Mouse (Mus musculus): ENCODE results near the gene Ccdc65.
A peak's percentile ranks its signal among the peaks of the same experiment; 100 is the strongest.
"Not testable (repeated sequence)": the region's sequence is repeated elsewhere in the genome, so short reads cannot be mapped to it uniquely, and the experiment has no call there.

Gene Ccdc65

GRCm38 (mm10) chr15:98736521-98736920 is 28.5 kb downstream of the Ccdc65 start:
- no peak for DNase-seq (ENCODE audit: extremely low spot score, low spot score)

DNA sequence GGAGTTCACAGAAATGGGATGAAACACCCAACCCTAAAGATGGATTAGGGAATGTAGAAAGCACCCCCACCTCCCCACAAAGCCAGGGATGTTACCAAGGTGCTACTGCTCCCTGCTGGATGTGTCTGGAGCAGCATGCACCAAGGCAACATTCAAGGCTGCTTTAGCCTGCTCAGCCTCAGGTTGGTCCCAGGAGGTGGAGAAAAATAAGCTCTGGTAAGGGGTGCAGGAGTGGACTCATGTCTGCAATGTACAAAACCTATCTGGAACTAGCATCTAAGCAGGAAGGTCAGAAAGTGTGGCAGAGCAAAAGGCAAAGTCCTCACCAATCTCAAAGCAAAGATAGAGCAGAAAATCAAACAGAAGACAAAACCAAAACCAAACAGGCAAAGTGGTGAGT is 29.9 kb downstream of the Ccdc65 start:
- no peak for DNase-seq (ENCODE audit: extremely low spot score, low spot score)

GRCm38 (mm10) chr15:98738796-98739195 is 30.8 kb downstream of the Ccdc65 start:
- DNase-seq (ENCODE audit: extremely low spot score, low spot score): no peak

- DNase-seq (ENCODE audit: extremely low spot score, low spot score): no peak
Observed at GRCm38 (mm10) chr15:98740219-98740618, 32.2 kb downstream of the Ccdc65 start.

GRCm38 (mm10) chr15:98742766-98743428 is 34.9 kb downstream of the Ccdc65 start:
- no peak for DNase-seq (ENCODE audit: extremely low spot score, low spot score)

GRCm38 (mm10) chr15:98743863-98744262 is 35.9 kb downstream of the Ccdc65 start:
- DNase-seq (ENCODE audit: extremely low spot score, low spot score): not testable (repeated sequence)

DNA sequence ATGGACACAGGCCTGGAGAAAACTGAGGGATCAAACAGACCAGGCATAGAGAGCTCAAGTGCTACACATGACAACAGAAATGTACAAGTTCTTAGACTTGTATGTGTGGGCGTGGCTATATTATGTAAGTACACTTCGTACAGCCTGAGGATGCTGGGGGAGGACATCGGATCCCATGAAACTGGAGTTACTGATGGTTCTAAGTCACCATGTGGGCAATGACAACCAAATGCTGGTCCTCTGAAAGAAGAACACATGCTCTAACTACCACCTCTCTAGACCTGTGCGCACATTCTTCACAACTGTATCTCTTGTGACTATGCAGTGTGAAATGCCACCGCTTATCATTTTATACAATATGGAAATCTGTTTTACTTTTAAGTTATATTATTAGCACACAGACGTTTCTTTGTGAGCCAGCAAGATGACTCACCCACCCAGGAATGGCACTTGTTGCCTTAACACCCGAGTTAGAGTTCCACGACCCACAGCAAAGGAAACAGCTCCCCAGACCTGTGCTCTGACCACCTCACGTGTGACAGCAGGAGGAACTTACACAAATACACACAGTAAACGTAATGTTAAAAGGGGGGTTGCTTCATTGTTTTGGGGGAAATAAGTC is 38.4 kb downstream of the Ccdc65 start:
- no peak for DNase-seq (ENCODE audit: extremely low spot score, low spot score)

GRCm38 (mm10) chr15:98747296-98747695 is 39.3 kb downstream of the Ccdc65 start:
- DNase-seq (ENCODE audit: extremely low spot score, low spot score): no peak

GRCm38 (mm10) chr15:98749093-98749492 is 41.1 kb downstream of the Ccdc65 start:
- DNase-seq (ENCODE audit: extremely low spot score, low spot score): no peak

- DNase-seq (ENCODE audit: extremely low spot score, low spot score): no peak
Observed at GRCm38 (mm10) chr15:98753021-98753423, 45.0 kb downstream of the Ccdc65 start.

DNA sequence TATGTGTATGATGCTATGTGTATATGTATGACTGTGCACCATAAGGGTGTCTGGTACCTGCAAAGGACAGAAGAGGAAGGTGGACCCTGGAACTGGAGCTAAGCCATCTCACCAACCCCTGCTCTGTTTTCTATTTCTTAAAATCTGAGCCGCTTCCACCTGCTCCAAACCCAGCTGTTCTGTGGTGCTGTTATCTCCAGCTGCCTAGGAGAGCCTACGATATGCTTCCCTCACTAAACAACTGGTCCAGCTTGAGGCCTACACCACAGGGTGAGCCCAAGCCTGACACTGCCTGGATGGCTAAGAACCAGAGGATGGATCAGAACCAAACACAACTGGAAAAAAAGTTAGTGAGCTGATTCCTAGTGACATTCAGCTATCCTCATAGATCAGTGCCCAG is 46.1 kb downstream of the Ccdc65 start:
- no peak for DNase-seq (ENCODE audit: extremely low spot score, low spot score)

GRCm38 (mm10) chr15:98762201-98762621 is 54.2 kb downstream of the Ccdc65 start:
- peak; percentile 73 for DNase-seq (ENCODE audit: extremely low spot score, low spot score)

- peak; percentile 97 for DNase-seq (ENCODE audit: extremely low spot score, low spot score)
Observed at GRCm38 (mm10) chr15:98762670-98763529, 54.9 kb downstream of the Ccdc65 start, which contains the start of gene Arf3. TSS of gene Arf3 (minus strand) at chr15:98763214.

GRCm38 (mm10) chr15:98765929-98766328 is 57.9 kb downstream of the Ccdc65 start:
- no peak for DNase-seq (ENCODE audit: extremely low spot score, low spot score)

DNA sequence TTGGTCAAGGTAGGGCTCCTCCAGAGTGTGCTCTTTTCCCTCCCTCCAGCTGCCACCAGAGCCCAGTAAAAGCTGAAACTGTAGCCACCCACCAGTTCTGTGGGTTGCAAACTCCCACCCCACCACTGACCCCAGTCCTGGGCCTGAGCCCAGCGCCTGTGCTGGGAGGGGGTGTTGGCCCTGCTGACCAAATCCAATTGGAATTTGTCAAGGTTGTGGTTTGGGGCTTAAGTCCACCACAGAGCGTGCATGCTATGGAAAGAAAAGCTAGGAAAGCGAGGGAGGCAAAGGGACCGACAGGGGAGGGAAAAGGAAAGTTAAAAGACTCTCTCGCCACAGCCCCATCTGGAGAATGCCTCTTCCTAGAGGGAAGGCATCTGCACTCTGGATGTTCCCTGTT is 60.3 kb downstream of the Ccdc65 start:
- DNase-seq (ENCODE audit: extremely low spot score, low spot score): no peak

GRCm38 (mm10) chr15:98771813-98772425 is 63.9 kb downstream of the Ccdc65 start:
- DNase-seq (ENCODE audit: extremely low spot score, low spot score): no peak

DNA sequence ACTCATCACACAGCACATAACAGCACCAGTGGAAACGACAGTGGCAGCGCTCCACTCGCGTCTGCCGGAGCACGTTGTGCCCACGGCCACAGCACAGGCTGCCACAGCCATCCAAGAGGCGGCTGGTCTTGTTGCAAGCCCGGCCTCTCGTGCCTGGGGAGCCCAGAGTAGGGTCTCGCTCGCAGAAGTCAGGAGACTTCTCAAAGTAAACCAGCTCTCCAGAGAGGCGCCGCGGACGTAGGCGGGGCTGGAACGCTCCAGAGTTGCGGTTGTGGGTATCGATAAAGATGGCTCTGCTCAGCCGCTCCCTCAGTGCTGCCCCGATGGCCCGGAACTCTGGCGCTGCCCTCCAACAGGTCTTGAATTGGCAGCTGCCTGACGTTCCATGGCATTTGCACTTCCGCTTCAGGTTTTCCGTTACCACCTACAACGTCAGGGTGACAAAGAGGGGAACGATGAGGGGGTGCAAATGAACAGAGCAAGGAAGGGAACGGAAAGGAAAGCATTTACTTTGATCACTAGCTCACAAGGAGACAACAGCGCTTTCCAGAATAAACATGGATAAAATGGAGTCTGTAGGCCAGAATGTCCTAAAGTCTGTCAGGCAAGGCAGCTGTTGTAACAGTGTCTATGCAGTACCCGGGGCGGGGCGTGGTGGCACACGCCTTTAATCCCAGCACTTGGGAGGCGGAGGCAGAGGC is 64.7 kb downstream of the Ccdc65 start:
- DNase-seq (ENCODE audit: extremely low spot score, low spot score): peak; percentile 59
